Mouse (Mus musculus): ENCODE results near the gene Olfr1033. TPM values are rescaled to one million over a fixed set of nuclear protein-coding genes. Genes with fewer than 3 reads are reported as not detected.
"Not testable (repeated sequence)": the region's sequence is repeated elsewhere in the genome, so short reads cannot be mapped to it uniquely, and the experiment has no call there.

The Olfr1033 gene
- total and polyA plus RNA-seq, 3 experiments, result not detected

DNA sequence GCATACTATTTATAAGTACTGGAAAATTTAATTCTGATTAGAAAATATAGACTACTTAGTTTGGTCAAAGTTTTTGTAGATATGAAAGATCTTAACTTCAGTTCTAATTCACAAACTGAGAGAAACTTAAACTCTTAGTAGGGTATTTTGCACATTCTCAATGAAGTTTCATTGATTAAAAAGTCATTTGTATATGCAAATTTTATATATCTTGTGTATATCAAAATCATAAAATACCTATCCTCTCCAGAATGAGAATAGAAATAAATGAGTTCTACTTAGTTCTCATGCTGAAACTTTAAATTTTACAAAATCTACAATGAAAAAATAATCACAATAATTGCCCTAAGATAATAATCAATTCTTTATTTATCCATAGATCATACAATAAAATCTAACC lies 25.1 kb downstream of the Olfr1033 start, which contains the start of gene Olfr1034:
TSS of gene Olfr1034 (plus strand) at position 301 of the 400 bp plus-strand sequence.
- Histone ChIP-seq H3K4me2 (ENCODE audit: insufficient read depth, low read depth, poor library complexity, severe bottlenecking) (no peak within 1 kb of the TSS), H3K9ac (ENCODE audit: insufficient read depth, low read depth) (no peak within 1 kb of the TSS), H3K27me3 (replicated peaks) (no peaks in the 10 kb centered on the region), H3K36me3 (replicated peaks in 1 of 2; ENCODE audit: control insufficient read depth in 1 of 2, insufficient read depth in 1 of 2, low read length in 1 of 2) (no peaks in the 10 kb centered on the region), H3K27ac (ENCODE audit: insufficient read depth, low read depth) (no peak within 1 kb of the TSS), H3K9me3 (replicated peaks; ENCODE audit: low read length) (no peaks in the 10 kb centered on the region), H3K79me2 (replicated peaks; ENCODE audit: control insufficient read depth, extremely low read depth, insufficient read depth, poor library complexity, severe bottlenecking) (no peaks in the 10 kb centered on the region), H3K4me3 (replicated peaks in 1 of 3; ENCODE audit: low read depth in 2 of 3, low read length in 2 of 3, poor library complexity in 1 of 3) (no peak within 1 kb of the TSS), H3K4me1 (ENCODE audit: control insufficient read depth in 1 of 2, insufficient read depth in 2 of 2) (no peaks in the 10 kb centered on the region)
- in situ Hi-C loops (cut with MboI; ENCODE audit: low pct_ligation_motif_present, low pct_unique_long_range_greater_than_20kb, low sequenced_read_pairs), result no loop called here
- no peak for DNase-seq (ENCODE audit: extremely low read depth)
- dilution Hi-C loops (cut with MboI; ENCODE audit: extremely low pct_ligation_motif_present, extremely low pct_unique_long_range_greater_than_20kb, low sequenced_read_pairs), result no loop called here
- TF ChIP-seq MXI1 (IDR thresholded peaks at IDR 0.05; ENCODE audit: low read depth, low read length) (no peak), CHD1 (IDR thresholded peaks at IDR 0.05; ENCODE audit: low read depth, low read length) (no peak), NRF1 (IDR thresholded peaks at IDR 0.05; ENCODE audit: low read depth, low read length) (no peak), MYC (IDR thresholded peaks at IDR 0.05; ENCODE audit: low read depth, low read length) (no peak)

- in situ Hi-C loops (cut with MboI; ENCODE audit: low pct_ligation_motif_present, low pct_unique_long_range_greater_than_20kb, low sequenced_read_pairs); H3K27ac ChIP-seq (ENCODE audit: insufficient read depth, low read depth); dilution Hi-C loops (cut with MboI; ENCODE audit: extremely low pct_ligation_motif_present, extremely low pct_unique_long_range_greater_than_20kb, low sequenced_read_pairs); H3K4me1 ChIP-seq (ENCODE audit: control insufficient read depth in 1 of 2, insufficient read depth in 2 of 2); H3K79me2 ChIP-seq (replicated peaks; ENCODE audit: control insufficient read depth, extremely low read depth, insufficient read depth, poor library complexity, severe bottlenecking); H3K9ac ChIP-seq (ENCODE audit: insufficient read depth, low read depth); H3K4me2 ChIP-seq (ENCODE audit: insufficient read depth, low read depth, poor library complexity, severe bottlenecking); H3K4me3 ChIP-seq (replicated peaks in 1 of 3; ENCODE audit: low read depth in 2 of 3, low read length in 2 of 3, poor library complexity in 1 of 3); H3K9me3 ChIP-seq (replicated peaks; ENCODE audit: low read length); H3K27me3 ChIP-seq (replicated peaks); H3K36me3 ChIP-seq (replicated peaks in 1 of 2; ENCODE audit: control insufficient read depth in 1 of 2, insufficient read depth in 1 of 2, low read length in 1 of 2); DNase-seq (ENCODE audit: extremely low read depth): not testable (repeated sequence)
These were observed 30.3 kb downstream of the Olfr1033 start for GRCm38 (mm10) chr2:86050777-86051176.

DNA sequence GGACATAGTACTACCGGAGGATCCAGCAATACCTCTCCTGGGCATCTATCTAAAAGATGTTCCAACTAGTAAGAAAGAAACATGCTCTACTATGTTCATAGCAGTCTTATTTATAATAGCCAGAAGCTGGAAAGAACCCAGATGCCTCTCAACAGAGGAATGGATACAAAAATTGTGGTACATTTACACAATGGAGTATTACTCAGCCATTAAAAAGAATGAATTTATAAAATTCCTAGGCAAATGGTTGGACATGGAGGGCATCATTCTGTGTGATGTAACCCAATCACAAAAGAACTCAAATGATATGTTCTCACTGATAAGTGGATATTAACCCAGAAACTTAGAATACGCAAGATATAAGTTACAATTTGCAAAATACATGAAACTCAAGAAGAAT lies 43.3 kb downstream of the Olfr1033 start:
- dilution Hi-C loops (cut with MboI; ENCODE audit: extremely low pct_ligation_motif_present, extremely low pct_unique_long_range_greater_than_20kb, low sequenced_read_pairs); H3K79me2 ChIP-seq (replicated peaks; ENCODE audit: control insufficient read depth, extremely low read depth, insufficient read depth, poor library complexity, severe bottlenecking); H3K9me3 ChIP-seq (replicated peaks; ENCODE audit: low read length); H3K4me1 ChIP-seq (ENCODE audit: control insufficient read depth in 1 of 2, insufficient read depth in 2 of 2); H3K27ac ChIP-seq (ENCODE audit: insufficient read depth, low read depth); H3K4me3 ChIP-seq (replicated peaks in 1 of 3; ENCODE audit: low read depth in 2 of 3, low read length in 2 of 3, poor library complexity in 1 of 3); DNase-seq (ENCODE audit: extremely low read depth); in situ Hi-C loops (cut with MboI; ENCODE audit: low pct_ligation_motif_present, low pct_unique_long_range_greater_than_20kb, low sequenced_read_pairs); H3K9ac ChIP-seq (ENCODE audit: insufficient read depth, low read depth); H3K4me2 ChIP-seq (ENCODE audit: insufficient read depth, low read depth, poor library complexity, severe bottlenecking); H3K27me3 ChIP-seq (replicated peaks); H3K36me3 ChIP-seq (replicated peaks in 1 of 2; ENCODE audit: control insufficient read depth in 1 of 2, insufficient read depth in 1 of 2, low read length in 1 of 2): not testable (repeated sequence)

- TF ChIP-seq JUND (conservative IDR thresholded peaks at IDR 0.05; ENCODE audit: low read depth, low read length) (no peak), ETS1 (conservative IDR thresholded peaks at IDR 0.05; ENCODE audit: low read depth, low read length) (no peak), MAX (IDR thresholded peaks at IDR 0.05; ENCODE audit: low read length) (no peak), MXI1 (IDR thresholded peaks at IDR 0.05; ENCODE audit: low read depth, low read length) (no peak), MAFK (IDR thresholded peaks at IDR 0.05; ENCODE audit: insufficient replicate concordance, low read length) (no peak), NRF1 (IDR thresholded peaks at IDR 0.05; ENCODE audit: low read depth, low read length) (no peak), TBP (conservative IDR thresholded peaks at IDR 0.05; ENCODE audit: low read depth, low read length) (no peak), GABPA (IDR thresholded peaks at IDR 0.05; ENCODE audit: insufficient replicate concordance, low read depth, low read length) (no peak), NELFE (IDR thresholded peaks at IDR 0.05; ENCODE audit: low read depth, low read length) (no peak), EP300 (IDR thresholded peaks at IDR 0.05; ENCODE audit: low read length) (no peak), KAT2A (IDR thresholded peaks at IDR 0.05; ENCODE audit: insufficient replicate concordance, low read length) (no peak)
- Histone ChIP-seq H3K4me1 (ENCODE audit: control insufficient read depth in 1 of 2, insufficient read depth in 2 of 2) (no peaks in the 10 kb centered on the region), H3K27me3 (replicated peaks) (no peaks in the 10 kb centered on the region), H3K4me2 (ENCODE audit: insufficient read depth, low read depth, poor library complexity, severe bottlenecking) (no peak overlapping the region), H3K36me3 (replicated peaks in 1 of 2; ENCODE audit: control insufficient read depth in 1 of 2, insufficient read depth in 1 of 2, low read length in 1 of 2) (no peaks in the 10 kb centered on the region), H3K4me3 (replicated peaks in 1 of 3; ENCODE audit: low read depth in 2 of 3, low read length in 2 of 3, poor library complexity in 1 of 3) (no peak overlapping the region), H3K79me2 (replicated peaks; ENCODE audit: control insufficient read depth, extremely low read depth, insufficient read depth, poor library complexity, severe bottlenecking) (no peaks in the 10 kb centered on the region), H3K9ac (ENCODE audit: insufficient read depth, low read depth) (no peak overlapping the region), H3K27ac (ENCODE audit: insufficient read depth, low read depth) (no peak overlapping the region), H3K9me3 (replicated peaks; ENCODE audit: low read length) (peaks cover 6% of the 10 kb centered on the region)
- dilution Hi-C loops (cut with MboI; ENCODE audit: extremely low pct_ligation_motif_present, extremely low pct_unique_long_range_greater_than_20kb, low sequenced_read_pairs) (no loop called here), in situ Hi-C loops (cut with MboI; ENCODE audit: low pct_ligation_motif_present, low pct_unique_long_range_greater_than_20kb, low sequenced_read_pairs) (no loop called here)
- no peak for DNase-seq (ENCODE audit: extremely low read depth)
These were observed 49.8 kb downstream of the Olfr1033 start for GRCm38 (mm10) chr2:86070189-86070588.

GRCm38 (mm10) chr2:86073692-86074091 lies 53.3 kb downstream of the Olfr1033 start, which contains the start of gene Olfr1036:
TSS of gene Olfr1036 (plus strand) at chr2:86073992.
- H3K4me1 ChIP-seq (ENCODE audit: control insufficient read depth in 1 of 2, insufficient read depth in 2 of 2); dilution Hi-C loops (cut with MboI; ENCODE audit: extremely low pct_ligation_motif_present, extremely low pct_unique_long_range_greater_than_20kb, low sequenced_read_pairs); H3K4me2 ChIP-seq (ENCODE audit: insufficient read depth, low read depth, poor library complexity, severe bottlenecking); in situ Hi-C loops (cut with MboI; ENCODE audit: low pct_ligation_motif_present, low pct_unique_long_range_greater_than_20kb, low sequenced_read_pairs); H3K27ac ChIP-seq (ENCODE audit: insufficient read depth, low read depth); H3K9ac ChIP-seq (ENCODE audit: insufficient read depth, low read depth); H3K79me2 ChIP-seq (replicated peaks; ENCODE audit: control insufficient read depth, extremely low read depth, insufficient read depth, poor library complexity, severe bottlenecking); H3K36me3 ChIP-seq (replicated peaks in 1 of 2; ENCODE audit: control insufficient read depth in 1 of 2, insufficient read depth in 1 of 2, low read length in 1 of 2); H3K9me3 ChIP-seq (replicated peaks; ENCODE audit: low read length); DNase-seq (ENCODE audit: extremely low read depth); H3K27me3 ChIP-seq (replicated peaks); H3K4me3 ChIP-seq (replicated peaks in 1 of 3; ENCODE audit: low read depth in 2 of 3, low read length in 2 of 3, poor library complexity in 1 of 3): not testable (repeated sequence)

All from CH12.LX (cell line).